Mouse (Mus musculus): ENCODE measurements around the gene Elk4.
A peak's percentile ranks its signal among the peaks of the same experiment; 100 is the strongest.

Gene Elk4

DNA sequence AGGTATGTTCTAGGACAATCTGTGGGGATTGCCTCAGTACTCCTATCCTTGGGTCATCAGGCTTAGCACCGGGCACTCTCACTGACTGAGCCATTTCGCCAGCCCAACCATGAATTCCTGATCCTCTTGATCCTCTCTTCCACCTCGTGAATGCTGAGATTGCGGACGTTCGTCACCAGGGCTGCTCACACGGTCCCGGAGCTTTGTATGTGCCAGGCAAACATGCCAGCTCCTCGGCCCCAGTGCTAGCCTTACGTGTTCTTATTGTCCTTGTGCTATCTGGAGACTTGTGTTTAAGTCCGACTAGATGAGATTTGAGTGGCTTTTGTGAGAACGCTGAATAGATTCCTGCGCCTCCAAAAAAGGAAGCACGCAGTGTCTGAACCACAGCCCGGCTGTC lies 20.0 kb upstream of the Elk4 start:
- no peak for DNase-seq

DNA sequence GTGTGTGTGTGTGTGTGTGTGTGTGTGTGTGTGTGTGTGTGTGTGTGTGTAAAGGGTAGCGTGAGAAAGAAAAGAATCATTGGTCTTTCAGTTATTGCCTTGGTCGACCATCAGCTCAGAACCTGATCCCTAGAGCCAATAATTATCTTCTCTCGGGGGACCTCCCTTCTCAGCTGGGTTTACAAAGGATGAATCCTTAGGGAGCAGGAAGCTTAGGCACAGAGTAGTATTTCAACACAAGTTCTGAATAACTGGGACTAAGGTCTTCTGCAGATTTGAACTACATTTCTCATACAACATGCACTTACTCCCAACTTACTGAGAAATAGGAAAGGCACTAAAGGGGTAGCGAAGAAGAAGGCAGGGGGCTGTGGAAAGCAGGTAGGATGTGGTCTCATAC lies 17.9 kb upstream of the Elk4 start:
- no peak for DNase-seq

DNA sequence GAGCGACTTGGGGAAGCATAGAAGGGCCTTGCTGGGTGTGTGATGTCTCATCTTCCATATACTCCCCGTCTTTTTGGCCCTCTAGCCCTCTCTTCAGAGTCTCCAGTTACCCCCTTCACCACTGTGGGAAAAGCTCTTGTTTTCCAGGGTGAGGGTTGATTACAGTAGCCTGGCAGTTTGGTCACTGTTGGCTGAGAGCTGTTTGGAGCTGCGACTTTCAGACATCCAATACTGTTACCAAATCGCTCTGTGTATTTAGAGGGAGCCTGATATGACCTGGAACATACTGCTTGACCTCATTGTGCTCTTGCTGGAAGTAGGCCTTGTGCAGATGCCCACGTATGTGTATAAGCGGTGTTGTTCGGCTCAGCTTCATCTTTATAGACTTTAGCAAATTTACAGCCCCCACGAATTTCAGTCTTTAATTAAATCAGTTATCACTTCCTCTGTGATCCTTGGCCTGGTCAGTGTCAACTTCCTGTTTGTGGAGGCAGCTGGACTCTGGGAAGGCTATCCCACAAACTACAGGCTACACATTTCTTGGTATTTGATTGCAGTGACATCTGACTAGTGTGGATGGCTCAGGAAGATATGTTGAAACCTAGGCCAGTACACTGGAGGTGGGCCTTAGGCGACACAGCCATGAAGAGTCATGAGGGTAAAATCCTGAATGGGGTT lies 17.2 kb upstream of the Elk4 start:
- DNase-seq, result no peak

DNA sequence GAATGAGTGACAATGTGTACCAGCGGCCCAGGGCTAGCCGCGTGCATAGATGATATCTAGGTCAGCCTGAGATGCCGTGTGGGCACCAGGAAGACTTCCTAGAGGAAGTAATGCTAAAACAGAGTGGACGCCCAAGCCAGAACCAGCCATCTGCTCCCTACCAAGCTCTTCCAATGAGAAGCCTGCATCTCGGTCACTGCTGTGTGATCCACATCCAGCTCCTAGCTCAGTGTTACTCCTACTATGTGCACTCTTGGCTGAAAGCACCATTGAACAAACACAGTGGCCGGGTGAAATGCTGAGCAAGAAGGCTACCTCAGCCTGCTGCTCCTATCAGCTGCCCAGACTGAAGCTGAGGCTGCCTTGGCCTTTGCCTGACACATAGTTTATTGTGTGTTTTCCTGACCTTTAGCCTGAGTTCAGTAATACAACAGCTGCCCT lies 14.8 kb upstream of the Elk4 start:
- DNase-seq, result no peak

DNA sequence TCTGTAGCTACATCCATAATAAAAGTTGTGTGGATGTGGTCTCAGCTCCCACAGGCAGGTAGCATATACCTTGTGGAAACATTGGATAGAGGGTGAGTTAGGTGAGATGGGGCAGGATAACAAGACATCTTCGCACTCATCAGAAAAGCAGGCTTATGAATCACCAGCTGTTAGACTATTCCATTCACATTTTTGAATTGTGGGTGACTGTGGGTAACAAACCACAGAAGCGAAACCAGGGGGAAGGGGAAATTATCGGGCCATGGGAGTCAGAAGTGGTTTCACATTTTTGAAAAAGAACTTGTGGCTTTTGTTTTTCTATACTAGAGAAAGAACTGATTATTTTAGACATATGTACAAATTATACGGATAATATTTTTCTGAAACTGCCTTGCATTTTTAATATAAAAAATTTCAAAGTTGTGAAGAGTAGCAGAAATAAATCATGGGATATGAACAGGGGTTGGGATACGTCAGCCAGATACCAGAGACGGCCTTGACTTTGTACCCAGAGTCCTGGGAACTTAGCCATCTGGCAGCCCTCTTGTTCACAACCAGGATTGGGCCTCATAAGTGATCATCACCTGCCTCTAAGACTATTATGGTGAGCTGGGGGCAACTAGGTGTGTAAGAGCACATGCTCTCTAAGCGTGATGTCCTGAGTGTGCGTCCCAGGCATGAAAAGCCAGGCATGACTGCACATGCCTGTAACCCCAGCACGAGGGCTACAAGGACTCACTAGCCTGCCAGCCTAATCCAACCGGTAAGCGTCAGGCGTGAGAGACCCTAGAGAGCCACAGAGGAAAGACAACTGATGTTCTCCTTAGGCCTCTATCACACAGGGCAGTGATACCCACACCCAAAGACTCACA lies 14.0 kb upstream of the Elk4 start:
- peak; percentile 77 to 79 for DNase-seq

DNA sequence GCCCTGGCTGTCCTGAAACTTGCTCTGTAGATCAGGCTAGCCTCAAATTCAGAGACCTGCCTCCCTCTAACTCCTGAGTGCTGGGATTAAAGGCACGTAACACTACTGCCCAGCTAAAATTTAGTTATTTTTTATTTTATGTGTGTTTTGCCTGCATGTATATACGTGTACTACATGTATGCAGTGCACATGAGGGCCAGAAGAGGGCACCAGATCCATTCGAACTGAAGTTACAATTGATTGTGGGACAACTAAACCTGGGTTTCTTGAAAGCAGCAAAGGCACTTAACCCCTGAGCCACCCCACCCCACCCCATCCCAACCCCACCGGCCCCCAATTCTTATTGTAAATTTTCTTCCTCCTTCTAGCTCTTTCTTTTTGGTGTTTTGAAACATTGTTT lies 12.3 kb upstream of the Elk4 start:
- DNase-seq, result peak; percentile 54 to 79

DNA sequence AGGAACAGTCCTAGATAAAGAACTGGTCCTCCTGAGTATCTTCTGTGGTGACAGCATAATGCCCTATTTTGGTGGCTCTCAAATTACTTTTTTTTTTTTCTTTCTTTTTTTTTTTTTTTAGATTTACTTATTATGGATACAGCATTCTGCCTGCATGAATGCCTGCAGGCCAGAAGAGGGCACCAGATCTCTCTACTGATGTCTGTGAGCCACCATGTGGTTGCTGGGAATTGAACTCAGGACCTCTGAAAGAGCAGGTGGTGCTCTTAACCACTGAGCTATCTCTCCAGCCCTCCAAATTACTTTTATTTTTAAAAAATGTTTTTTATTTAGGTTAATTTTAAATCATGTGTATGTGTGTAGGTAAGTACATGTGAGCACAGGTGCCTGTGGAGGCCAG lies 6.9 kb upstream of the Elk4 start:
- DNase-seq, result no peak

GRCm38 (mm10) chr1:132001880-132002330 lies 5.5 kb upstream of the Elk4 start:
- no peak for DNase-seq

GRCm38 (mm10) chr1:132003111-132003510 lies 4.3 kb upstream of the Elk4 start:
- no peak for DNase-seq

DNA sequence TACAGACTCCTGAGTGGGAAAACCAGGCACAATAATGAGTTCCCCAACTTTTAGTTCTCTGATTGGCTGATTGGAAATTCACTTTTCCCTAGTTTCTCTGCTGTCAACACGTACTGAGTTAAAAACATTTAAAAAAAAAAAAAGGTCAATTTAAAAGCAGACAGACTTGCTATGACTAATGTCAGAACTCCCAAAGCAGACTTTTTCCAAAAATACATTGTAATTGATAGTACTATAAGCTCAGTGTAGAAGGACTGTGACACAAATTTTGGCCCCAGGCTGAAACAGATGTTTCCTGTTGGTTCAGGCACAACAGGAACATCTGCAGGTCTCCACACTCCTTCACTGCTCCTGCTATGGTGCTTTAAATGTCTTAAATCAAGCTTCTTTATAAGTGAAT lies 3.6 kb upstream of the Elk4 start:
- peak in 1 of 2 experiments; percentile 22 for DNase-seq

DNA sequence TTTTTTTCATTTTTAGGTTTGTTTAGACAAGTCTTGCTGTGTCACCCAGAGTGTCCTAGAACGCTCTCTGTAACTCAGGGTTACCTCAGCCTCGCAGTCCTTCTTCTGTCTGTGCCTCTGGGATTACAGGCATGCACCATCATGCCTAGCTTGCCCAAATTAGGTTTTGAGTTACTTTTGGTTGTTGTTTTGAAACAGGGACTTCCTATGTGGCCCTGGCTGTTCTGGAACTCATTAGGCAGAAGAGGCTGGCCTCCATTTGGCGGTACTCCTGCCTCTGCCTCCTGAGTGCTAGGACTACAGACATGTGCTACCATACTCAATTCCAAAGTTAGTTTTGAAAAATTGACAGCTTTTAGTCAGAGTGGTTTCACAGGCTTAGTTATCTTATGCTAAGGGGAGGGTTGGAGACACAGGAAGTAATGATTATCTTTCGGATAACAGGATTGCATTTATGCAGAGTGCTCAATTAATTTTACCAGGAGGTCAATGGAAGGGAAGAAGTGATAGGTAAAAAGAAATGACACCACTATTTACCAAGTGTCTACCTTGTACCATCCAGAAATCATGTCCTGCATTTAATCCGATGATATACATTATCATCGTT lies 2.7 kb upstream of the Elk4 start:
- DNase-seq, result no peak

GRCm38 (mm10) chr1:132005466-132005865 lies 1.9 kb upstream of the Elk4 start:
- DNase-seq, result no peak

DNA sequence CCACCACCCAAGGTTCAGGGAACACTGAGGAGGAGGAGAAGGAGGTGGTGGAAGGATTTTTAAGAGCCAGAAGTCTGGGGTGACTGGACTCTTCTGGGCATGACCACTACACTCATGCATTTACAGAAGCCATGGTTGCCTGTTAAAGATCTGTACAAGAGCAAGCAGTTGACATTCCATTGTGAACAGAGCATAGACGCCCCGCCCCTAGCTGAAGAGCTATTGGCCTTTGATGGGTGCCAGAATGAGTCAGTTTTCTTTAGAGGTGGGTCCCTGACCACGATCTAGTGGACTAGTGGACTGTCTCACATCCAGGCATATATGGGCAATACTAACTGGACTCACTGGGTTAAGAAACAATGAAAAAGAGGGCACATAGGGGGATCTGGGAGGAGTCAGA lies 1.4 kb upstream of the Elk4 start:
- no peak for DNase-seq

DNA sequence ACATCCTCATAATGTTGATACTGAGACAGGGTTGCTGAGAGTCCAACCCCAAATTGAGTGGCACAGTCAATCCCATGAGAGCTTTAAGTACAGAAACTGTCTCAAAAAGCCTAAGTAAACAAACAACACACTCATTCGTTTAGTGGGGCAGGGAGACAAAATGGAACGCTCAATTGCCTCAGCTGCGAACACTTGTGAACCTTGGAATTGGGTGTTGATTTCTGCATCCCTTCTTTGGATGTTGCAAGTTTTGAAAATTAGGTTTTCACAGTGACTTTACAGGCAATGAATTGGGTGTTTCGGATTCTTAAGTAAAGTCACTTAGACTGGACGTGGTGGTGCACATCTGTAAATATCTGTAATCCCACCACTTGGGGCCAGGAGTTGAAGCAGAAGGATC lies 686 bp upstream of the Elk4 start:
- DNase-seq, result no peak

DNA sequence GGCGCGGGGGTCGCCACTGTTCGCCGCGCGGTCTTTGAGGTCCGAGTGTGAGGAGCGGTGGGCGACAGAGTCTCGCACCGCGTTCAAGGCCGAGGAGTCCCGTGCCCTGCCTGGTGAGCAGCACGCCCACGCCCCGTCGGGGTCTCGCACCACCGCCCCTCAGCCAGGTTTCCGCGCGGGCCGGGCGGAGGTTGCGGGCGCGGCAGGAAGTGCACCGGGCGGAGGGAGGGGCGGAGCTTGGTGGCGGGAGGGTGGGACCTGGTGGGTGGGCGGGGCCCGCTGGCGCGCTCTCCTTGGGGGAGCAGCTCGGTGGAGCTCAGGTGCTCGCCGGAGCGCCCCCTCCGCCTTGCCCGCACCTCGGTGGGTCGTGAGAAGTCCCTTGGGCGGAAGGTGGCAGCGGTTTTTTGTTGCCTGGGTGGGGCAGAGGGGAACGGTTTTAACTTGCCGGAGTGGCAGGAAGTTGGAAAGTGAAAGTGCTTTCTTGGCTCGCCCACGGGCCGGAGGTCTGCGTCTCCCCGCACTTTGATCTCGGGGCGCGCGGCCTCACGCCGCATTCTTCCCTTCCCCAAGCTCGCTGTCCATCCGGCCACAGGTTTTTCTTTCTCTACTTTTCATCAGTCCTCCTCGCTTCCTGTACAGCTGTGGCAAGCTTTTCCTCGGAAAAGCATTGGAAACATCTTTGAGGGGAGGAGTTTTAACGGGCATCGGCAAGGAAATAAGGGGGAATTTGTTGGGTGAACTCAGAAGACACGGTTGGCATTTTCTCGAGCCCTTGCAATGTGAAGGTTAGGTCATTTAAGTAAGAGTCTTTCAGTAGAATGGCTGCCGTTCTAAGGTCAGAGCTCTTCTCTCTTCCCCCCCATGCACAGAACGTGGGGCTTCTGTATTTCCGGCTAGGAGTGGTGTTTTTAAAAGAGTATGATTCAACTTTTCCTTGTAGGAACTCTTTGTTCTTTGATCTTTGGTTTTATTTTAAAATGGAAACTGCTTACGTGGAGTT lies 721 bp downstream of the Elk4 start:
- peak; percentile 76 to 85 for DNase-seq

- DNase-seq, result no peak
Measured at GRCm38 (mm10) chr1:132008881-132009644, 1.7 kb downstream of the Elk4 start.

- DNase-seq, result no peak
Measured at GRCm38 (mm10) chr1:132010632-132011501, 3.5 kb downstream of the Elk4 start.

- no peak for DNase-seq
Measured at GRCm38 (mm10) chr1:132011785-132012184, 4.4 kb downstream of the Elk4 start.

GRCm38 (mm10) chr1:132012861-132013260 lies 5.5 kb downstream of the Elk4 start:
- no peak for DNase-seq

GRCm38 (mm10) chr1:132014800-132015199 lies 7.4 kb downstream of the Elk4 start:
- DNase-seq, result peak in 1 of 2 experiments; percentile 13

DNA sequence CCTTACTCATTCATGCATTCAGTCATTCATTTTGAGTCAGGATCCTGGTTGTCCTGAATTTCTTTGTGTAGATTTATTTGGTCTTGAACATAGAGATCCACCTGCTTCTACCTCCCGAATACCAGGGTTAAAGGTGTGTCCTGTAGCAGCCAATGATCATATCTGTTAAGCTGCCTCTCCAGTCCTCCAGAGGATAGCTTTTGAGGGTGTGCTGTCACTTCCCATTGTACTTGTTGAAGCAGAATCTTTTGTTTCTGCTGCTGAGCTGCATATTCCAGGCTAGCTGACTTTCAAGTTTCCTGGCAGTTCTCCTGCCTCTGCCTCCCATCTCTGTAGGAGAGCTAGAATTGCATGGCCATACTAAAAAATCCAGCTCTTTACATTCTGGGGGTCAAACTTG lies 9.3 kb downstream of the Elk4 start:
- no peak for DNase-seq

All from kidney, adult 8-10 months (tissue).